Mouse (Mus musculus) heart, adult 2 months (tissue): Measurements from ENCODE around the gene Fbxo9.
A peak's percentile ranks its signal among the peaks of the same experiment; 100 is the strongest.

Source experiments
- CTCF ChIP-seq: fragments of 200-600 bp; IDR thresholded peaks from 2 replicates; pipeline ENCODE4 v1.8.1; 2022; ENCODE audit warnings: antibody characterized with exemption, mild to moderate bottlenecking, moderate library complexity
- POLR2A ChIP-seq: fragments of 200-500 bp; IDR thresholded peaks from 2 replicates; pipeline ENCODE4 v1.6.1; 2011; ENCODE audit warnings: mild to moderate bottlenecking, low read depth, low read length, control low read depth; ENCODE audit not compliant: insufficient read depth

- TF ChIP-seq CTCF: peak; percentile 53
- no peak for TF ChIP-seq POLR2A
These were observed 62.1 kb downstream of the Fbxo9 start for GRCm38 (mm10) chr9:78046755-78047154.
